Mouse (Mus musculus) cerebellum, adult 9-10 months (tissue): ENCODE results near the gene Prpf4.

ENCODE experiments used
- DNase-seq: peaks from one replicate; pipeline ENCODE4 v3.0.0; 2022

The Prpf4 gene

GRCm38 (mm10) chr4:62389592-62390512 is 18.7 kb upstream of the Prpf4 start:
- DNase-seq = no peak

- DNase-seq = no peak
These were observed 16.7 kb upstream of the Prpf4 start for GRCm38 (mm10) chr4:62391892-62392291.

- no peak for DNase-seq
These were observed 15.1 kb upstream of the Prpf4 start for GRCm38 (mm10) chr4:62393459-62393858.

- no peak for DNase-seq
These were observed 12.8 kb upstream of the Prpf4 start for GRCm38 (mm10) chr4:62395806-62396205.

- no peak for DNase-seq
These were observed 10.8 kb upstream of the Prpf4 start for GRCm38 (mm10) chr4:62397616-62398365.

GRCm38 (mm10) chr4:62398956-62399355 is 9.6 kb upstream of the Prpf4 start:
- DNase-seq = no peak

- no peak for DNase-seq
These were observed 2.5 kb upstream of the Prpf4 start for GRCm38 (mm10) chr4:62406133-62406532.

GRCm38 (mm10) chr4:62407730-62408582 is 641 bp upstream of the Prpf4 start:
- peak; percentile 72 for DNase-seq

GRCm38 (mm10) chr4:62409615-62410014 is 1.0 kb downstream of the Prpf4 start:
- no peak for DNase-seq

GRCm38 (mm10) chr4:62410325-62410724 is 1.7 kb downstream of the Prpf4 start:
- peak; percentile 43 for DNase-seq

- DNase-seq = no peak
These were observed 3.0 kb downstream of the Prpf4 start for GRCm38 (mm10) chr4:62411606-62412005.

- DNase-seq = no peak
These were observed 9.9 kb downstream of the Prpf4 start for GRCm38 (mm10) chr4:62418448-62418847.

- peak; percentile 81 for DNase-seq
These were observed 10.5 kb downstream of the Prpf4 start for GRCm38 (mm10) chr4:62419091-62419490.

- DNase-seq = no peak
These were observed 17.3 kb downstream of the Prpf4 start for GRCm38 (mm10) chr4:62425891-62426290.

- DNase-seq = no peak
These were observed 19.6 kb downstream of the Prpf4 start for GRCm38 (mm10) chr4:62427978-62428758.

GRCm38 (mm10) chr4:62429616-62430015 is 21.0 kb downstream of the Prpf4 start:
- DNase-seq = no peak

GRCm38 (mm10) chr4:62430678-62431077 is 22.1 kb downstream of the Prpf4 start:
- no peak for DNase-seq

GRCm38 (mm10) chr4:62431522-62431921 is 22.9 kb downstream of the Prpf4 start:
- DNase-seq = no peak

GRCm38 (mm10) chr4:62433939-62434870 is 25.6 kb downstream of the Prpf4 start:
- DNase-seq = no peak

- DNase-seq = no peak
These were observed 26.5 kb downstream of the Prpf4 start, which contains the start of gene Rnf183 for GRCm38 (mm10) chr4:62435081-62435480. TSS of gene Rnf183 (minus strand) at chr4:62435252.

- DNase-seq = no peak
These were observed 28.7 kb downstream of the Prpf4 start for GRCm38 (mm10) chr4:62437256-62437778.
